Mouse (Mus musculus): ENCODE results near the gene Ear14. TPM values are rescaled to one million over a fixed set of nuclear protein-coding genes. Genes with fewer than 3 reads are reported as not detected.

The Ear14 gene
- polyA plus RNA-seq (2012; rRNA removed; ENCODE audit: low replicate concordance) = not detected in 2 replicates

DNA sequence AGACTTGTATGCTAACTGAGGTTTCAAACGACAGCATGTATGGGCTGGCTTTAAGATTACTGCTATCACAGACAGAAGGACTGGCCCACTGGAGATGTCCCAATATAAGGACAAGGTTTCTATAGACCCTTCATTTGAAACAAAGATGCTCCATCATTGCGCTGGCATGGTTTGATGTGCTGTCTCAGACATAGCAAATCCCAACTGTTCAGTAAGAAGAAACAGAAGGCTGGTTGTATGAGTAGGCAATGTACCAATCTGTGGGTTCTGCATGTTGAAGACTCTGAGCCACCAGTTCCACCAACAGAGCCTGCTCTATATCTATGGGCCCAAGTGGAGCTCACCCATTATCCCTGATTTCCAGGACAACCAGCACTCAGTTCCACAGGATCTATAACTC lies at the start of gene Ear14:
Gene Ear14 (plus strand): TSS at position 277 of the 400 bp plus-strand sequence.

GRCm38 (mm10) chr14:51161976-51162375 lies 41.2 kb upstream of the Ear14 start, which contains the start of gene Rnase2b:
TSS of gene Rnase2b (plus strand) at chr14:51162260.

GRCm38 (mm10) chr14:51199098-51200023 lies 3.8 kb upstream of the Ear14 start, which contains the start of gene Ang2:
TSS of gene Ang2 (minus strand) at chr14:51199148.

Other genes starting within 250 kb of the Ear14 start
- 22.4 and 57.7 TPM in 2 replicates for gene Pnp2, start 247.4 kb upstream of the Ear14 start, polyA plus RNA-seq (2012; rRNA removed; ENCODE audit: low replicate concordance)
- gene Rnase10, start 195.6 kb upstream of the Ear14 start, polyA plus RNA-seq (2012; rRNA removed; ENCODE audit: low replicate concordance) = not detected in 2 replicates
- not detected in 2 replicates for gene Rnase9, start 161.5 kb upstream of the Ear14 start, polyA plus RNA-seq (2012; rRNA removed; ENCODE audit: low replicate concordance)
- not detected in 2 replicates for gene Rnase11, start 153.2 kb upstream of the Ear14 start, polyA plus RNA-seq (2012; rRNA removed; ENCODE audit: low replicate concordance)
- gene Rnase12, start 145.7 kb upstream of the Ear14 start, polyA plus RNA-seq (2012; rRNA removed; ENCODE audit: low replicate concordance) = 0.21 TPM in 1 of 2 replicates, not detected in the other
- gene Olfr750, start 129.0 kb upstream of the Ear14 start, polyA plus RNA-seq (2012; rRNA removed; ENCODE audit: low replicate concordance) = 0.09 TPM in 1 of 2 replicates, not detected in the other
- 73.0 and 83.3 TPM in 2 replicates for gene Rnase4, start 112.3 kb upstream of the Ear14 start, polyA plus RNA-seq (2012; rRNA removed; ENCODE audit: low replicate concordance)
- 18.9 and 27.3 TPM in 2 replicates for gene Ang, start 112.2 kb upstream of the Ear14 start, polyA plus RNA-seq (2012; rRNA removed; ENCODE audit: low replicate concordance)
- gene Eddm3b, start 89.0 kb upstream of the Ear14 start, polyA plus RNA-seq (2012; rRNA removed; ENCODE audit: low replicate concordance) = not detected in 2 replicates
- 4.8 and 5.2 TPM in 2 replicates for gene Rnase6, start 79.5 kb upstream of the Ear14 start, polyA plus RNA-seq (2012; rRNA removed; ENCODE audit: low replicate concordance)
- gene Rnase1, start 56.6 kb upstream of the Ear14 start, polyA plus RNA-seq (2012; rRNA removed; ENCODE audit: low replicate concordance) = 35.3 and 1,063 TPM in 2 replicates
- gene Rnase2b, start 41.1 kb upstream of the Ear14 start, polyA plus RNA-seq (2012; rRNA removed; ENCODE audit: low replicate concordance) = not detected in 2 replicates
- not detected in 2 replicates for gene Ang2, start 4.2 kb upstream of the Ear14 start, polyA plus RNA-seq (2012; rRNA removed; ENCODE audit: low replicate concordance)
- 0.46 TPM in 1 of 2 replicates, not detected in the other for gene Rnase2a, start 52.7 kb downstream of the Ear14 start, polyA plus RNA-seq (2012; rRNA removed; ENCODE audit: low replicate concordance)
- not detected in 2 replicates for gene Gm7247, start 158.4 kb downstream of the Ear14 start, polyA plus RNA-seq (2012; rRNA removed; ENCODE audit: low replicate concordance)
- gene Vmn2r88, start 207.4 kb downstream of the Ear14 start, polyA plus RNA-seq (2012; rRNA removed; ENCODE audit: low replicate concordance) = not detected in 2 replicates
- gene Vmn2r89, start 248.5 kb downstream of the Ear14 start, polyA plus RNA-seq (2012; rRNA removed; ENCODE audit: low replicate concordance) = not detected in 2 replicates

Measured in duodenum, adult 2 months (tissue).